In genomic region chr13:20546568-20547204, GRCm38 (mm10) we compare ENCODE assay signal across 20 mouse cellular contexts.
DNase-seq lines count a peak whose midpoint lies in the region; ATAC-seq and TF ChIP-seq lines count a peak whose summit lies in the region.
"Had no signal": no experiment of that assay in that cellular context is flagged by ENCODE, and none has a peak within 500 bp of the region (broad histone marks: within the 10 kb centered on the region; RNA-seq: fewer than 3 reads in every experiment).

No protein-coding gene starts in this region.

- DNase-seq in cerebellum, adult 2 months, result no peak
- no peak for DNase-seq in cerebellum, postnatal 4 days (ENCODE audit: low spot score in 2 of 2)
- peak; percentile 4 for DNase-seq in kidney, postnatal 14 days
- no peak for DNase-seq in kidney, postnatal 36 days
- peak; percentile 59 for DNase-seq in midbrain, embryonic 11.5 days (ENCODE audit: low spot score, missing footprints)
- DNase-seq: adrenal gland, adult 2 months; adrenal gland, postnatal 25 days; cerebellum, adult 8-10 months; cerebellum, postnatal 14 days; forebrain, postnatal 0 days; gastrocnemius, postnatal 36 days; heart, adult 11 months; heart, postnatal 36 days had no signal

- peaks cover 19% of the 10 kb centered on the region for H3K4me1 ChIP-seq in cerebellum, adult 2 months (ENCODE audit: control insufficient read depth, insufficient read depth, low read length)
- no peaks in the 10 kb centered on the region for H3K4me1 ChIP-seq in midbrain, embryonic 11.5 days (ENCODE audit: control insufficient read depth, insufficient read depth, low read length)
- H3K4me1 ChIP-seq in midbrain, embryonic 13.5 days (replicated peaks), result 0 out of 2 replicates have a peak, but pooled peaks cover 3% of the 10 kb centered on the region
- H3K4me1 ChIP-seq in intestine, embryonic 15.5 days (replicated peaks), result no peaks in the 10 kb centered on the region
- H3K4me1 ChIP-seq: embryonic facial prominence, embryonic 10.5 days had no signal

- no peak for TF ChIP-seq POLR2A in cerebellum, adult 2 months (IDR thresholded peaks at IDR 0.05; ENCODE audit: borderline replicate concordance, insufficient read depth, low read length)

- no peak for TF ChIP-seq CTCF in cerebellum, adult 2 months (IDR thresholded peaks at IDR 0.05; ENCODE audit: borderline replicate concordance, insufficient read depth, low read depth, low read length)

- H3K4me2 ChIP-seq in midbrain, embryonic 11.5 days, result no peak overlapping the region
- H3K4me2 ChIP-seq in midbrain, embryonic 13.5 days (replicated peaks), result no peak overlapping the region
- H3K4me2 ChIP-seq in intestine, embryonic 15.5 days (replicated peaks), result no peak overlapping the region
- H3K4me2 ChIP-seq: forebrain, embryonic 13.5 days had no signal

- H3K27me3 ChIP-seq in cerebellum, adult 2 months (ENCODE audit: control insufficient read depth, insufficient read depth, low read length), result no peaks in the 10 kb centered on the region
- H3K27me3 ChIP-seq in midbrain, embryonic 11.5 days (ENCODE audit: control insufficient read depth, insufficient read depth, low read length), result no peaks in the 10 kb centered on the region
- H3K27me3 ChIP-seq in midbrain, embryonic 13.5 days, result no peaks in the 10 kb centered on the region
- H3K27me3 ChIP-seq in intestine, embryonic 15.5 days (replicated peaks), result no peaks in the 10 kb centered on the region
- H3K27me3 ChIP-seq: CH12.LX; forebrain, embryonic 13.5 days; heart, embryonic 13.5 days had no signal

- no peak overlapping the region for H3K4me3 ChIP-seq in cerebellum, adult 2 months (replicated peaks; ENCODE audit: insufficient read depth, low read depth, low read length)
- H3K4me3 ChIP-seq in midbrain, embryonic 11.5 days (ENCODE audit: low read depth, low read length), result no peak overlapping the region
- H3K4me3 ChIP-seq in midbrain, embryonic 13.5 days (replicated peaks), result no peak overlapping the region
- no peak overlapping the region for H3K4me3 ChIP-seq in intestine, embryonic 15.5 days (replicated peaks)
- H3K4me3 ChIP-seq: embryonic facial prominence, embryonic 10.5 days; forebrain, embryonic 13.5 days; heart, embryonic 13.5 days had no signal

- H3K36me3 ChIP-seq in midbrain, embryonic 11.5 days (ENCODE audit: control insufficient read depth, insufficient read depth, low read length), result no peaks in the 10 kb centered on the region
- no peaks in the 10 kb centered on the region for H3K36me3 ChIP-seq in midbrain, embryonic 13.5 days
- no peaks in the 10 kb centered on the region for H3K36me3 ChIP-seq in intestine, embryonic 15.5 days
- H3K36me3 ChIP-seq: embryonic facial prominence, embryonic 10.5 days; heart, embryonic 13.5 days had no signal

- H3K27ac ChIP-seq in cerebellum, adult 2 months (ENCODE audit: insufficient read depth, low read length), result peak overlapping the region; percentile 63
- no peak overlapping the region for H3K27ac ChIP-seq in midbrain, embryonic 11.5 days (ENCODE audit: low read depth, low read length)
- H3K27ac ChIP-seq in midbrain, embryonic 13.5 days, result no peak overlapping the region
- no peak overlapping the region for H3K27ac ChIP-seq in intestine, embryonic 15.5 days
- H3K27ac ChIP-seq: embryonic facial prominence, embryonic 10.5 days; forebrain, embryonic 13.5 days; heart, embryonic 13.5 days; hindbrain, postnatal 0 days had no signal

- ATAC-seq in midbrain, embryonic 11.5 days (ENCODE audit: low FRiP score), result no peak
- no peak for ATAC-seq in midbrain, embryonic 13.5 days
- no peak for ATAC-seq in intestine, embryonic 15.5 days
- ATAC-seq: forebrain, embryonic 13.5 days; forebrain, postnatal 0 days; hindbrain, postnatal 0 days had no signal

- no peak overlapping the region for H3K9ac ChIP-seq in midbrain, embryonic 11.5 days (ENCODE audit: low read length)
- H3K9ac ChIP-seq in midbrain, embryonic 13.5 days (replicated peaks), result no peak overlapping the region
- H3K9ac ChIP-seq in intestine, embryonic 15.5 days, result no peak overlapping the region
- H3K9ac ChIP-seq: forebrain, embryonic 13.5 days; forebrain, postnatal 0 days; heart, embryonic 13.5 days had no signal

- WGBS in cerebellum, adult 2 months, result 63% methylated on average over 12 of the region's 12 CpGs
- WGBS in midbrain, embryonic 11.5 days, result 91% methylated on average over 12 of the region's 12 CpGs
- 88% methylated on average over 12 of the region's 12 CpGs for WGBS in midbrain, embryonic 13.5 days
- 83% methylated on average over 12 of the region's 12 CpGs for WGBS in intestine, embryonic 15.5 days

- no peaks in the 10 kb centered on the region for H3K9me3 ChIP-seq in midbrain, embryonic 11.5 days (ENCODE audit: control insufficient read depth, low read length)
- no peaks in the 10 kb centered on the region for H3K9me3 ChIP-seq in midbrain, embryonic 13.5 days
- no peaks in the 10 kb centered on the region for H3K9me3 ChIP-seq in intestine, embryonic 15.5 days
- H3K9me3 ChIP-seq: embryonic facial prominence, embryonic 10.5 days; forebrain, embryonic 13.5 days; heart, embryonic 13.5 days had no signal

Comparison
In these comparisons a context has a peak if more than half of its experiments do, and no peak if none do; other contexts are left out.
1. DNase-seq: peak in kidney, postnatal 14 days (single experiment) and midbrain, embryonic 11.5 days (single experiment); none in cerebellum, adult 2 months (0 of 2), cerebellum, postnatal 4 days (0 of 2) and kidney, postnatal 36 days (0 of 2).